Mouse (Mus musculus): ENCODE results near the gene Flii. TPM values are rescaled to one million over a fixed set of nuclear protein-coding genes. Genes with fewer than 3 reads are reported as not detected.

Gene Flii
- polyA plus RNA-seq (2014; fragmentation: Nextera tagmentation; extraction: Ambion mirVana): 60.0 and 65.5 TPM in 2 replicates

DNA sequence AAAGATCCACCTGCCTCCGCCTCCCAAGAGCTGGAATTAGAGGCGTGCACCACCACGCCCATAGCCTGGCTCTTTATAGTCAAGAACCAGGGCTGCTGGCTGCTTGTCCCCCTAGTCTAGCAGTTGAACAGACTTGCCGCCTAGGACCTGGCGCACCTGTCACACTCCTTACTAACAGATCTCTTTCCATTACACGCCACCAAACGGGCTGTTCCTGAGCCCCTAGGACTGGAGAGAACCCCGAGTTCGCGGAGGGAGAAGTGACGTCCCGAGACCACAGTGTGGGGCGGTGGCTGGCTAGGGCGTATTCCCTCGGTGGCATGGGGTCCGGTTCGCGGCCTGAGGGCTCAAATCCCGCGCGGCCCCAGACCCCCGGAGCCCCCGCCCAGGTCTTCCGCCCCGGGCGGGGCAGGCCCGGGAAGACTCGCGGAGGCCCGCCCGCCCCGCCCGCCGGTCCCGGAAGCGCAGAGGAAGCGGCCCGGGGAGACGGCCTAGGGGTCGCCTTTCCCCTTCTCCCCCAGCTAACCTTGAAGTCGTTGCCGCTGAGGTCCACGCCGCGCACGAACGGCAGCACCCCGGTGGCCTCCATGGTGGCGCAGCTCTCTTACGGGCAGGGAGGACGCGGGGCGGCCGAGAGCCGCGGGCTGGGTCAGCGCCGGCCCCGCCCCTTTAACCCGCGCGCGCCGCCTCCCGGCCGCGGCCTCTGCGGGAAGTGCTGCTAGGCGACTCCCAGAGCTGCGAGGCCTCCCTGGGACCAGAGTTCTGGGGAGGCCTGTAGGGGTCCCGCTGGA lies at the start of gene Flii:
Gene Flii, minus strand, starts transcription at position 663 of the 791 bp plus-strand sequence.
- under 1% methylated on average over 60 of the region's 71 CpGs for WGBS
- peak within 1 kb of the TSS; percentile 67 for H3K4me3 ChIP-seq (ENCODE audit: low read depth, low read length)
- no peaks in the 10 kb centered on the region for H3K27me3 ChIP-seq (ENCODE audit: control insufficient read depth, insufficient read depth, low read length)
- peak; percentile 86 for DNase-seq (ENCODE audit: low spot score)
- peak; percentile 61 for ATAC-seq (ENCODE audit: insufficient number of reproducible peaks, low FRiP score, low TSS enrichment, low read depth)
- peaks cover 10% of the 10 kb centered on the region for H3K4me1 ChIP-seq (ENCODE audit: control insufficient read depth, insufficient read depth, low read length)
- H3K9me3 ChIP-seq (ENCODE audit: control insufficient read depth, low read length): no peaks in the 10 kb centered on the region
- H3K27ac ChIP-seq (replicated peaks; ENCODE audit: low read depth, low read length): peak within 1 kb of the TSS; percentile 60
- H3K36me3 ChIP-seq (ENCODE audit: control insufficient read depth, insufficient read depth, low read length): peaks cover 4% of the 10 kb centered on the region; the same call in 1 of the 2 replicates
- peak within 1 kb of the TSS; percentile 75 for H3K4me2 ChIP-seq (ENCODE audit: low read depth, severe bottlenecking)
- H3K9ac ChIP-seq (ENCODE audit: low read length): peak within 1 kb of the TSS; percentile 66

DNA sequence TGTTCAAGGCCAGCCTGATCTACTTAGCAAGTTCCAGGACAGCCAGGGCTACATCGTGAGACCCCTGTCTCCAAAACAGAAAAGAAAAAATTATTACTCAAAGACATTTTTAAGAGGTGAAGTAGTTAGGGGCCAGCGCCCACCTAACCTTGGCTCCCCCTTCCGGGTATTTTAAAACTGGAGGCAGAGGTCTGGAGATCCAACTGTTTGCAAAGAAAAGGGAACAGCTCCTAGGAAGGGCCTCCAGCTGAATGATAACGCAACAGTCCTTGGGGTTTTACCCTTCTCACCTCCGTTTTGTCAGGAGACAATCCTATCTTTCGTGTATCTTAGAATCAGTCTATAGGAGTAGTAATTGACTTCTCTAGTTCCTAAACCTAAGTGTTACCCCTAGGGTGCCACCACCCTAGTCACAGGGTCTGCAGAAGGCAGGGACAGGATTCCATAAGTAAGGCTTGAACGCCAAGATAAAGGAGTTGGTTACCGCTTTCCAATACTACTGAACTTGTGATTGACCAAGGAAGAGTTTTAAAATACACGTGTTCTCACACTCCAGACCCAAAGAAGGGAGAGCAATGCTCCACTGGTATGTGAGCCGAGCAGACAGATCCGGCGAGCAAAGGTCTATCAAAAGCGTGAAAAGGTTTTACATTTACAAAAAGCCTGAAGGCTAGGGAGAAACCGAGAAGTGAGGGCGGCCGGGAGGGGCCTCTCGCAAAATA lies 49.2 kb upstream of the Flii start:
- DNase-seq (ENCODE audit: low spot score) (no peak), ATAC-seq (ENCODE audit: insufficient number of reproducible peaks, low FRiP score, low TSS enrichment, low read depth) (0 out of 2 replicates have a peak, but pooled peaks have one; percentile 11)
- peak overlapping the region; percentile 84 for H3K4me2 ChIP-seq (ENCODE audit: low read depth, severe bottlenecking)
- H3K36me3 ChIP-seq (ENCODE audit: control insufficient read depth, insufficient read depth, low read length): peaks cover 7% of the 10 kb centered on the region; the same call in 1 of the 2 replicates
- H3K27ac ChIP-seq (replicated peaks; ENCODE audit: low read depth, low read length): no peak overlapping the region
- no peaks in the 10 kb centered on the region for H3K9me3 ChIP-seq (ENCODE audit: control insufficient read depth, low read length)
- peak overlapping the region; percentile 75 for H3K9ac ChIP-seq (ENCODE audit: low read length)
- WGBS: 8% methylated on average over 17 of the region's 17 CpGs
- H3K27me3 ChIP-seq (ENCODE audit: control insufficient read depth, insufficient read depth, low read length): no peaks in the 10 kb centered on the region
- H3K4me1 ChIP-seq (ENCODE audit: control insufficient read depth, insufficient read depth, low read length): peaks cover 27% of the 10 kb centered on the region
- peak overlapping the region; percentile 63 for H3K4me3 ChIP-seq (ENCODE audit: low read depth, low read length)

DNA sequence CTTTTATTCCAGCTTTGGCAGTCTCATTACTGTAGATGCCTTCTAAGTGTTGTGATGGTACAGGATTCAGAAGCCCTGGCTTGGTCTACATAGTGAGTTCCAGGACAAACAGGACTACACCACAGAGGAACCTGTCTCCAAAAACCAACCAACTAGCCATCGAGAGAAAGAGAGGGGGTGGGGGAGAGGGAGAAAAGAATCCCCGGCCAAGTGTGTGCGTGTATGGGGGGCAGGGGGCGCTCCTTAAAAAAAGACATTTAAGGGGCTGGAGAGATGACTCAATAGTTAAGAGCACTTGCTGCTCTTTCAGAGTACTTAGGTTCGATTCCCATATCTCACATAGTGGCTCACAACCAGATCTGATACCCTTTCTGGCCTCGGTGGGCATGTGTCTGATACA lies 48.5 kb upstream of the Flii start:
- 51% methylated on average over 6 of the region's 6 CpGs for WGBS
- Histone ChIP-seq H3K36me3 (ENCODE audit: control insufficient read depth, insufficient read depth, low read length) (peaks cover 7% of the 10 kb centered on the region; the same call in 1 of the 2 replicates), H3K27me3 (ENCODE audit: control insufficient read depth, insufficient read depth, low read length) (no peaks in the 10 kb centered on the region), H3K4me2 (ENCODE audit: low read depth, severe bottlenecking) (peak overlapping the region; percentile 84), H3K9ac (ENCODE audit: low read length) (no peak overlapping the region), H3K4me3 (ENCODE audit: low read depth, low read length) (peak overlapping the region; percentile 63; the same call in 1 of the 2 replicates), H3K9me3 (ENCODE audit: control insufficient read depth, low read length) (no peaks in the 10 kb centered on the region), H3K27ac (replicated peaks; ENCODE audit: low read depth, low read length) (no peak overlapping the region), H3K4me1 (ENCODE audit: control insufficient read depth, insufficient read depth, low read length) (peaks cover 24% of the 10 kb centered on the region)
- ATAC-seq (ENCODE audit: insufficient number of reproducible peaks, low FRiP score, low TSS enrichment, low read depth) (no peak), DNase-seq (ENCODE audit: low spot score) (no peak)

DNA sequence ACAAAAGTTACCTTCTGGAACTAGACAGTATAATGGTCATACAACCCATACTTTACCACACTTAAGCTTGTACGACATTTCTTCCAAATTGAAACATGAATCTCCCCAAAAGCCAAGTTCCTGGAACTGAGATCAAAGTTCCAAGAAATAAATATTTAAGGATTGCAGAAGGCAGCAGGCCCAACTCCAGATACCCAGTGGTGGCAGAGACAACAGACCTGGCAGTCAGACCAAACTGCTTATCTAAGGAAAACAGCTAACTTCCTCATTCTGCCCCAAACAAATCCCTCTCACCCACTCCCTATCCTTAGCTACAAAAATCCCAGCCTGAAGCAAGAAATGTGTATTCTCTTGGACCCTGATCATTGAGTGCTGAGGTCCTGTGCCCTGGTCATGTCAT lies 47.8 kb upstream of the Flii start:
- H3K4me1 ChIP-seq (ENCODE audit: control insufficient read depth, insufficient read depth, low read length): peaks cover 17% of the 10 kb centered on the region
- WGBS: 94% methylated on average over 1 of the region's 1 CpGs
- H3K9me3 ChIP-seq (ENCODE audit: control insufficient read depth, low read length): no peaks in the 10 kb centered on the region
- no peak overlapping the region for H3K4me2 ChIP-seq (ENCODE audit: low read depth, severe bottlenecking)
- ATAC-seq (ENCODE audit: insufficient number of reproducible peaks, low FRiP score, low TSS enrichment, low read depth) (no peak), DNase-seq (ENCODE audit: low spot score) (no peak)
- H3K27me3 ChIP-seq (ENCODE audit: control insufficient read depth, insufficient read depth, low read length): no peaks in the 10 kb centered on the region
- H3K27ac ChIP-seq (replicated peaks; ENCODE audit: low read depth, low read length): no peak overlapping the region
- no peak overlapping the region for H3K9ac ChIP-seq (ENCODE audit: low read length)
- H3K36me3 ChIP-seq (ENCODE audit: control insufficient read depth, insufficient read depth, low read length): peaks cover 3% of the 10 kb centered on the region; the same call in 1 of the 2 replicates
- H3K4me3 ChIP-seq (ENCODE audit: low read depth, low read length): no peak overlapping the region

DNA sequence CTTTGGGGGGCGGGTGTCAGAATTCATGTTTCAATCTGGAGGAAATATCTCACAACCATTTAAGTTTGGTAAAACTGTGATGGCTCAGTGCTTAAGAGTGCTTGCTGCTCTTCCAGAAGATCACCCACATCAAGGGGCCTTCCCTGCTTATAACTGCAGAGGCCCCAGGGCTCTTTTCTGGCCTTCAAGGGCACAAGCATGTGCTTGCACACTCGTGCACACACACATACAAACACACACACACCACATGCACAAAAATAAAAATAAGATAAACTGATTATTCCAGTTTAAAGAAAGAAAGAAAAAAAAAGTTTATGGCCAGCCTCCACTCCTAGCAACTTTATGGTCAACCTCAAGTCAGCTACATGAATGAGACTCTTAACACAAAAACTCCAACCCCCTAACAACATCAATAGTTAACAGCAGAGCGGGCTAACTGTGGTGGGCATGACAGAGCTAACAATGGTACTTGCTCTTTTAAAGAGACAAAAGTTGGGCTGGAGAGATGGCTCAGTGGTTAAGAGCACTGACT lies 47.2 kb upstream of the Flii start:
- Histone ChIP-seq H3K27ac (replicated peaks; ENCODE audit: low read depth, low read length) (no peak overlapping the region), H3K27me3 (ENCODE audit: control insufficient read depth, insufficient read depth, low read length) (no peaks in the 10 kb centered on the region), H3K9me3 (ENCODE audit: control insufficient read depth, low read length) (no peaks in the 10 kb centered on the region), H3K4me1 (ENCODE audit: control insufficient read depth, insufficient read depth, low read length) (peaks cover 14% of the 10 kb centered on the region), H3K36me3 (ENCODE audit: control insufficient read depth, insufficient read depth, low read length) (peaks cover 3% of the 10 kb centered on the region; the same call in 1 of the 2 replicates), H3K9ac (ENCODE audit: low read length) (no peak overlapping the region), H3K4me3 (ENCODE audit: low read depth, low read length) (no peak overlapping the region), H3K4me2 (ENCODE audit: low read depth, severe bottlenecking) (no peak overlapping the region)
- ATAC-seq (ENCODE audit: insufficient number of reproducible peaks, low FRiP score, low TSS enrichment, low read depth): no peak
- no peak for DNase-seq (ENCODE audit: low spot score)
- 91% methylated on average over 3 of the region's 3 CpGs for WGBS

DNA sequence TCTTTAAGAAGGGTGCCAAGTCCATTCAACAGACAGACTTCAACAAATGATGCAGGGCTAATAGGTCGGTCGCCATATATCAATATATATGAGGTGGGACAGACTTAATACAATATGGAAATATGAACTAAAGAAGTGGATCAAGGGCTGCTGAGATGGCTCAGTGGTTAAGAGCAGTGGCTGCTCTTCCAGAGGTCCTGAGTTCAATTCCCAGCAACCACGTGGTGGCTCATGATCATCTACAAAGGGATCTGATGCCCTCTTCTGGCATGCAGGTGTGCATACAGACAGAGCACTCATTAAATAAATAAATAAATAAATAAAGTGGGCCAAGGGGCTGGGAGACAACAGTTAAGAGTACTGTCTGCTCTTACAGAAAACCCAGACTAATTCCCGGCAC lies 45.1 kb upstream of the Flii start:
- 79% methylated on average over 4 of the region's 4 CpGs for WGBS
- H3K4me3 ChIP-seq (ENCODE audit: low read depth, low read length): no peak overlapping the region
- no peak overlapping the region for H3K9ac ChIP-seq (ENCODE audit: low read length)
- DNase-seq (ENCODE audit: low spot score): no peak
- no peaks in the 10 kb centered on the region for H3K36me3 ChIP-seq (ENCODE audit: control insufficient read depth, insufficient read depth, low read length)
- H3K4me2 ChIP-seq (ENCODE audit: low read depth, severe bottlenecking): no peak overlapping the region
- H3K4me1 ChIP-seq (ENCODE audit: control insufficient read depth, insufficient read depth, low read length): peaks cover 8% of the 10 kb centered on the region
- H3K27me3 ChIP-seq (ENCODE audit: control insufficient read depth, insufficient read depth, low read length): no peaks in the 10 kb centered on the region
- no peaks in the 10 kb centered on the region for H3K9me3 ChIP-seq (ENCODE audit: control insufficient read depth, low read length)
- no peak overlapping the region for H3K27ac ChIP-seq (replicated peaks; ENCODE audit: low read depth, low read length)
- ATAC-seq (ENCODE audit: insufficient number of reproducible peaks, low FRiP score, low TSS enrichment, low read depth): no peak

DNA sequence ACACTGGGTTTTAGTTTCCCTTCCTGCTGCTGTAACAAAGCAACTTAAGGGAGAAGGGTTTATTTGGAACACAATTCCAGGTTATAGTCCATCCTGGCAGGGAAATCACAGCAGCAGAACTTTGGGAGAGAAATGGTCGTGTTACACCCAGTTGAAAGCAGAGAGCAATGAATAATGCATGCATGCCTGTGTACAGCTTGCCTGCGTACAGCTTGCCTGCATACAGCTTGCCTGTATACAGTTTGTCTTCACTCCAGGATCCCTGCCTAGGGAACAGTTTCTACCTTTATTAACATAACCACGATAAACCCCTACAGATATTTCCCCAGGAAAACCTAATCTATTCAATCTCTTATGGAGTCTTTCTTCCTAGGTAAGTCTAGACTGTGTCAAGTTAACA lies 43.7 kb upstream of the Flii start:
- Histone ChIP-seq H3K4me2 (ENCODE audit: low read depth, severe bottlenecking) (no peak overlapping the region), H3K4me3 (ENCODE audit: low read depth, low read length) (no peak overlapping the region), H3K27me3 (ENCODE audit: control insufficient read depth, insufficient read depth, low read length) (no peaks in the 10 kb centered on the region), H3K27ac (replicated peaks; ENCODE audit: low read depth, low read length) (no peak overlapping the region), H3K4me1 (ENCODE audit: control insufficient read depth, insufficient read depth, low read length) (peaks cover 6% of the 10 kb centered on the region), H3K36me3 (ENCODE audit: control insufficient read depth, insufficient read depth, low read length) (no peaks in the 10 kb centered on the region; the same call in 1 of the 2 replicates), H3K9me3 (ENCODE audit: control insufficient read depth, low read length) (no peaks in the 10 kb centered on the region), H3K9ac (ENCODE audit: low read length) (no peak overlapping the region)
- DNase-seq (ENCODE audit: low spot score) (no peak), ATAC-seq (ENCODE audit: insufficient number of reproducible peaks, low FRiP score, low TSS enrichment, low read depth) (no peak)
- 89% methylated on average over 3 of the region's 3 CpGs for WGBS

DNA sequence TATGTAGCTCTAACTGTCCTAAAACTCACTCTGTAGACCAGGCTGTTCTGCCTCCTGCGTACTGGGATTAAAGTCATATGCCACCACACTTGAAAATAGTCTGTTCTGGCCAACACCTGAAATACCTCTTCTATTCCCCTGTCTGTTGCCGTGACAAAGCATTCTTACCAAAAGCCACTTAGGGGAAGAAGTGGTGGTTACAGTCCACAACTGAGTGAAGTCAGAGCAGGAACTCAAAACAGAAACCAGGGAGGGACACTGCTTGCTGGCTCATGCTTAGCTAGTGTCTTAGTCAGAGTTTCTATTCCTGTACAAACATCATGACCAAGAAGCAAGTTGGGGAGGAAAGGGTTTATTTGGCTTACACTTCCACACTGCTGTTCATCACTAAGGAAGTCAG lies 42.3 kb upstream of the Flii start:
- Histone ChIP-seq H3K9ac (ENCODE audit: low read length) (no peak overlapping the region), H3K27me3 (ENCODE audit: control insufficient read depth, insufficient read depth, low read length) (no peaks in the 10 kb centered on the region), H3K4me1 (ENCODE audit: control insufficient read depth, insufficient read depth, low read length) (no peaks in the 10 kb centered on the region), H3K4me3 (ENCODE audit: low read depth, low read length) (no peak overlapping the region), H3K27ac (replicated peaks; ENCODE audit: low read depth, low read length) (no peak overlapping the region), H3K9me3 (ENCODE audit: control insufficient read depth, low read length) (no peaks in the 10 kb centered on the region), H3K4me2 (ENCODE audit: low read depth, severe bottlenecking) (no peak overlapping the region), H3K36me3 (ENCODE audit: control insufficient read depth, insufficient read depth, low read length) (peaks cover 2% of the 10 kb centered on the region; the same call in 1 of the 2 replicates)
- 88% methylated on average over 2 of the region's 2 CpGs for WGBS
- no peak for ATAC-seq (ENCODE audit: insufficient number of reproducible peaks, low FRiP score, low TSS enrichment, low read depth)
- no peak for DNase-seq (ENCODE audit: low spot score)

Measured in limb, embryonic 11.5 days (tissue).